In the genomic region with DNA sequence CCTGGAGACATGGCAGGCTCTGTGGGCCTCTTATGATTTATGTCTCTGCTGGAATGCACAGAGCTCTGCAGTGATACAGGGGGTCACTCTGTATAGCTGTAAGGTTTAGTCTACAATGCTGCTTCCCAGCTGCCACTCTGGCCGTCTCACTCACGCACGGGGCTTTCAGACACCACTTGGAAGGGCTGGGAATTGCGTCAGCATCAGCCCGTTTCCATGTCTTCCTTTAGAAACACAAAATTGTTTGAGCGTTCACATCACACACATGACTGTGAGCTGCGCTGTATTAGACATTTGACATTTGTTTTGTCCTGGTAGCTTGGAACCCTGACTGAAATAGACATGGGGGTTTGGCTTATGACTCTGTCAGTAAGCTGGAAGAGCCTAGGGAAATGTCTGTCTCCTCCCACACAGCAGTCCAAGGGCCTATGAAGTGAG, we compare ENCODE assay signal across 18 mouse cellular contexts.
DNase-seq lines count a peak whose midpoint lies in the region; ATAC-seq lines count a peak whose summit lies in the region.
"Had no signal": no experiment of that assay in that cellular context is flagged by ENCODE, and none has a peak within 500 bp of the region (broad histone marks: within the 10 kb centered on the region; RNA-seq: fewer than 3 reads in every experiment).

No protein-coding gene starts in this region.

- H3K4me2 ChIP-seq in kidney, embryonic 14.5 days (replicated peaks; ENCODE audit: low read depth, low read length) = no peak overlapping the region
- H3K4me2 ChIP-seq in limb, embryonic 11.5 days (ENCODE audit: low read depth, severe bottlenecking) = no peak overlapping the region
- H3K4me2 ChIP-seq: embryonic facial prominence, embryonic 15.5 days; heart, embryonic 11.5 days; hindbrain, embryonic 15.5 days; limb, embryonic 15.5 days had no signal

- H3K27ac ChIP-seq in kidney, embryonic 14.5 days (ENCODE audit: low read depth, low read length) = no peak overlapping the region
- H3K27ac ChIP-seq in limb, embryonic 11.5 days (replicated peaks; ENCODE audit: low read depth, low read length) = no peak overlapping the region
- H3K27ac ChIP-seq: embryonic facial prominence, embryonic 15.5 days; hindbrain, embryonic 15.5 days; limb, embryonic 15.5 days; midbrain, embryonic 10.5 days had no signal

- ATAC-seq in kidney, embryonic 14.5 days (ENCODE audit: low FRiP score, low TSS enrichment) = peak; percentile 73
- no peak for ATAC-seq in limb, embryonic 11.5 days (ENCODE audit: insufficient number of reproducible peaks, low FRiP score, low TSS enrichment, low read depth)
- ATAC-seq: liver, postnatal 0 days had no signal

- 49% methylated on average over 7 of the region's 7 CpGs for WGBS in kidney, embryonic 14.5 days
- WGBS in limb, embryonic 11.5 days = 74% methylated on average over 7 of the region's 7 CpGs

- DNase-seq in kidney, postnatal 25 days = no peak
- peak; percentile 9 for DNase-seq in embryo, embryonic 11.5 days (ENCODE audit: low read depth, low spot score)
- peak; percentile 31 for DNase-seq in limb, embryonic 11.5 days (ENCODE audit: low spot score)
- DNase-seq in lung, postnatal 4 days = peak; percentile 51 to 84
- no peak for DNase-seq in testis, postnatal 14 days (ENCODE audit: low spot score)
- no peak for DNase-seq in right cerebral cortex, postnatal 10 days (ENCODE audit: low spot score in 2 of 2)
- DNase-seq: adrenal gland, postnatal 10 days; cerebellum, adult 11-12 months; gastrocnemius, postnatal 36 days; kidney, postnatal 36 days; liver, postnatal 0 days; right cerebral cortex, postnatal 4 days had no signal

- no peak overlapping the region for H3K9ac ChIP-seq in kidney, embryonic 14.5 days (ENCODE audit: low read depth, low read length)
- no peak overlapping the region for H3K9ac ChIP-seq in limb, embryonic 11.5 days (ENCODE audit: low read length)
- H3K9ac ChIP-seq: embryonic facial prominence, embryonic 15.5 days; hindbrain, embryonic 15.5 days; limb, embryonic 15.5 days; liver, postnatal 0 days had no signal

- no peaks in the 10 kb centered on the region for H3K27me3 ChIP-seq in kidney, embryonic 14.5 days (ENCODE audit: control insufficient read depth, insufficient read depth, low read length)
- no peaks in the 10 kb centered on the region for H3K27me3 ChIP-seq in limb, embryonic 11.5 days (ENCODE audit: control insufficient read depth, insufficient read depth, low read length)
- H3K27me3 ChIP-seq: embryonic facial prominence, embryonic 15.5 days; hindbrain, embryonic 15.5 days; limb, embryonic 15.5 days had no signal

- no peak overlapping the region for H3K4me3 ChIP-seq in kidney, embryonic 14.5 days (ENCODE audit: low read length)
- H3K4me3 ChIP-seq in limb, embryonic 11.5 days (ENCODE audit: low read depth, low read length) = no peak overlapping the region
- H3K4me3 ChIP-seq: embryonic facial prominence, embryonic 15.5 days; hindbrain, embryonic 15.5 days; limb, embryonic 15.5 days; midbrain, embryonic 10.5 days had no signal

- no peaks in the 10 kb centered on the region for H3K36me3 ChIP-seq in kidney, embryonic 14.5 days (ENCODE audit: control insufficient read depth, insufficient read depth, low read length)
- no peaks in the 10 kb centered on the region for H3K36me3 ChIP-seq in limb, embryonic 11.5 days (ENCODE audit: control insufficient read depth, insufficient read depth, low read length)
- H3K36me3 ChIP-seq: embryonic facial prominence, embryonic 15.5 days; hindbrain, embryonic 15.5 days; limb, embryonic 15.5 days; midbrain, embryonic 10.5 days had no signal

- H3K4me1 ChIP-seq in kidney, embryonic 14.5 days (ENCODE audit: control insufficient read depth, insufficient read depth, low read length) = 0 out of 2 replicates have a peak, but pooled peaks cover 3% of the 10 kb centered on the region
- no peaks in the 10 kb centered on the region for H3K4me1 ChIP-seq in limb, embryonic 11.5 days (ENCODE audit: control insufficient read depth, insufficient read depth, low read length)
- H3K4me1 ChIP-seq: embryonic facial prominence, embryonic 15.5 days; hindbrain, embryonic 15.5 days; midbrain, embryonic 10.5 days had no signal

- H3K9me3 ChIP-seq in kidney, embryonic 14.5 days (ENCODE audit: control insufficient read depth, low read length) = no peaks in the 10 kb centered on the region
- H3K9me3 ChIP-seq in limb, embryonic 11.5 days (ENCODE audit: control insufficient read depth, low read length) = no peaks in the 10 kb centered on the region
- H3K9me3 ChIP-seq: embryonic facial prominence, embryonic 15.5 days; hindbrain, embryonic 15.5 days; limb, embryonic 15.5 days; midbrain, embryonic 10.5 days had no signal

Comparison
In these comparisons a context has a peak if more than half of its experiments do, and no peak if none do; other contexts are left out.
1. DNase-seq: peak in embryo, embryonic 11.5 days (single experiment), limb, embryonic 11.5 days (single experiment) and lung, postnatal 4 days (2 of 2); none in kidney, postnatal 25 days (0 of 2), testis, postnatal 14 days (single experiment) and right cerebral cortex, postnatal 10 days (0 of 2).